Mouse (Mus musculus): ENCODE results near the gene Hs2st1.
A peak's percentile ranks its signal among the peaks of the same experiment; 100 is the strongest.

Gene Hs2st1

DNA sequence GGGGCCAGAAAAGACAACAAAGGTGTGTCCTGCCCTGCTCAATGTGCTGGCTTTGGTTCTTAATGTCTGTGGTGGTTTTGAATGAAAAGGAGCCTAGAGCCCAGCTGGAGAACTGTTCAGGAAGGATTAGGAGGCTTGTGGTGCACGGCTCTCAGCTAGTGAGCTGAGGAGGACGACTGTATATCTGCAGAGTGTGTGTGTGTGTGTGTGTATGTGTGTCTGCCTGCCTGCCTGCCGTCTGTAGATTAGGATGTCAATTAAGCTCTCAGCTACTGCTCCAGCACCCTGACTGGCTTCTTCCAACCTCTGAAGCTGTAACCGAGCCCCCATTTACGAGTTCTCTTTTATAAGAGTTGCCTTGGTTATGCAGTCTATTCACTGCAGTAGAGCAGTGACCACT lies 62.1 kb downstream of the Hs2st1 start:
- DNase-seq (ENCODE audit: low spot score in 2 of 2), result no peak

DNA sequence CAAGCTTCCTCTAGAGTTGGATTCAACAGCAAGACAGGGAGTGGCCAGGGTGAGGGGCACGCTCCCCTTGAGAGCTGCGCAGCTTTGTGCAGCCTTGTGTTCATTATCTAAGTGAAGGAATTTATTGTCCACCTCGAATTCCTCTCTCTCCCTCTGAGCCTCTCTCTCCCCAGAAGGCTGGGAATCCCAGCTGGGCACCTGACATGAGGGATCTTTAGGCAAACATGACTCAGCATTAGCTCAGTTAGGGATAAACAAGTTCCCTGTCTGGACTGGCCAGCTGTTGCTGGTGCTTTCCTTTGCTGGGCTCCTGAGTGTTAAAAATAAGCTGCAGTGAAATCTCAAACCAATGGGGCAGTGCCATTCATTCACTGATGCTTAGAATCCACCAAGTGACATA lies 63.8 kb downstream of the Hs2st1 start:
- DNase-seq (ENCODE audit: low spot score in 2 of 2), result no peak

DNA sequence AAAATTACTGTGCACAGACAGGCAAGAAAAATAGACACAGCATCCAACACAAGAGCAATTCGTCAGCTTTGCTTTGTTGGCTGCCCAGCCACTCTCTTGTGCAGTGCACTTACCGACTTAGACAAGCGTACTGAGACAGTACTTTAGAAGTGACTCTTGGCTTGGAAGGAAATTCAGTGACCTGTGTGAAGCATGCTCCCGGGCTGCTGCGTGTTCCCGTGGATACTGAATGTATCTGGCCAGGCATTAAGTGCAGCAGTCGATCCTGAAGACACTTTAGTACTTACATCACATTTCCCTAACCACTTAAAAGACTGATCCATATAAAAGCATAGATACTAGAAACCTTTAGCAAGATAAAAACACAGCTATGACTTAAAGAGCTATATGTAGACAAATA lies 68.1 kb downstream of the Hs2st1 start:
- no peak for DNase-seq (ENCODE audit: low spot score in 2 of 2)

DNA sequence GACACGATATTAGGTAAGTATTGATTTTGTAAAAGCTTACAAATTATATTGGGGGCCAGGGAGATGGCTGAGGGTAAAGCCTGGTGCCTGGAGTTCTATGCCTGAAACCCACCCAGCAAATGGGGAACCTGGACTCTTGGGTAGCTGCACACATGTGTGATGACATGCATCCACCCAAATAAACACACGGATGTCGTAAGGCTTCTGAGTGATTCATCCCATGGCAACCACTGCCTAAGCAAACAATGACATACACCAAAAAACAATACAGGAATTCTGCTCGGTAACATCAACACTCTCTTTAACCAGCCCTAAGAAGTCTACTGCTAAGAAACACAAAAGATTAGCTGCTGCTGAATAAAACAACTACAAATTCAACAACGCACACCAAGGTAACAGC lies 73.2 kb downstream of the Hs2st1 start:
- DNase-seq (ENCODE audit: low spot score in 2 of 2), result no peak

DNA sequence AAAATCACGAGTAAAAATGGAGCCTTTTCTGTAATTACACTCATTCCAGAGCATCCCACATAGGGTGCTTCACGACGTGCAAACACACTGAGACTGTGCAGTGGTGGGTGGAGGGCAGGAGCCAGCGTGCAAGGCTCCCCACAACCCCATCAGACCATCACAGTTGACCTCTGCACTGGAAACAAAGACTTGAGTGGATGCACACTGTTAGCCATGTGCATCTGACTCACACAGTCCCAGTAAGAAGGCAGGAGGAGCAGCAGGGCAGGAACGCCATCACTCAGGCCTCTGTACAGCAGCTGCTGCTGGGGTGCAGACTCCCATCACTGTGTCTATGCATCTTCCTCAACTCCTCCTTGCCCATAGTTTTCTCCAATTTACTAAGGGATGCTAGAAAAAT lies 75.1 kb downstream of the Hs2st1 start:
- DNase-seq (ENCODE audit: low spot score in 2 of 2), result no peak

DNA sequence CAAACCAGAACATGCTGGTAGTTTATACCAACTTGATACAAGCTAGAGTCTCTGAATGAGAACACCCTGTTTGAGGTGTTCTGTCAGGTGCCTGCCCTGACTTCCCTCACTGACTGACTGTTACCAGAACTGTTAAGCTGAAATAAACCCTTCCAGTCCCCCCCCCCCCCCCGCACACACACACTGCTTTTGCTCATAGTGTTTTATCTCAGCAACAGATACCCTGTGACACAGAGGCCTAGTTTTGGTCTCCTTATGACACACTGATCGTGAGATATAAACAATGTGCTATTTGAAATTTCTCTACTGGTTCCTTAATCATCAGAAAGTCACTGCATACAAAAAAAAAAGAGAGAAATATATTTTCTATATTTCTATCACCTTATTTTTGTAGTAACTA lies 81.2 kb downstream of the Hs2st1 start:
- DNase-seq (ENCODE audit: low spot score in 2 of 2), result no peak

DNA sequence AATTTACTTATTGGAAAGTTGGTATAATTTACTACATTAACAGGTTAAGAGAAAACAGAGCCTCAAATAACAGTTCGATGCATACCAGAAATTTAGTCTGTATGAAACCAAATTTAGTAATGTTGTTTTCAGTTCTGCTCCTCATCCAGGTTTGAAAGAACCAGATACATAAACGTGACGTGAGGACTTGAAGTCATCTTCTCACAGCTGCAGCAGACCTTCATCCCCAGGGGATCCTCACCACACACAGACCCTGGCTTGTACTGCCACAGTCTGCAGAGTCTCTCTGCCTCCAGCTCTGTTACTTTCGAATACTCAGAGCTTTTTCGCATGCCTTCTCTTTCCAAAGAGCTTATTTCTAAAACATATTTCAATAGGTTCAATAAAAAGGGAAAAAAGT lies 89.4 kb downstream of the Hs2st1 start:
- no peak for DNase-seq (ENCODE audit: low spot score in 2 of 2)

DNA sequence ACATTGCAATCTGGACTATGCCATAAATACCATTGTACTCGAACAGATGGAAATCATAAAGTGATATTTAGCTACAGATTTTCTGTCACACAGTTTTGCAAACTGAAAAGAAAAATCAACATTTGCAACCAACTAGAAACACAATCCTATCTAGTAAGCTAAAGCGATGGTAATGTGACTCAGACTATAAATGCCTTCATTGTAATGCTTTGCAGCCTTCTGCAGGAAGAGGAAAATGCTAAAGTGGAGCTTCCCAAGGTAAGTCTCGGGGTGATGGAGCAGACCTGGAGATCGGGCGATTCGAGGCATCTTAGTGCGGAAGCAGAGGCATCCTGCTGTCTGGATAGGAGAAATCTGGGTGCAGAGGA lies 91.6 kb downstream of the Hs2st1 start:
- no peak for DNase-seq (ENCODE audit: low spot score in 2 of 2)

DNA sequence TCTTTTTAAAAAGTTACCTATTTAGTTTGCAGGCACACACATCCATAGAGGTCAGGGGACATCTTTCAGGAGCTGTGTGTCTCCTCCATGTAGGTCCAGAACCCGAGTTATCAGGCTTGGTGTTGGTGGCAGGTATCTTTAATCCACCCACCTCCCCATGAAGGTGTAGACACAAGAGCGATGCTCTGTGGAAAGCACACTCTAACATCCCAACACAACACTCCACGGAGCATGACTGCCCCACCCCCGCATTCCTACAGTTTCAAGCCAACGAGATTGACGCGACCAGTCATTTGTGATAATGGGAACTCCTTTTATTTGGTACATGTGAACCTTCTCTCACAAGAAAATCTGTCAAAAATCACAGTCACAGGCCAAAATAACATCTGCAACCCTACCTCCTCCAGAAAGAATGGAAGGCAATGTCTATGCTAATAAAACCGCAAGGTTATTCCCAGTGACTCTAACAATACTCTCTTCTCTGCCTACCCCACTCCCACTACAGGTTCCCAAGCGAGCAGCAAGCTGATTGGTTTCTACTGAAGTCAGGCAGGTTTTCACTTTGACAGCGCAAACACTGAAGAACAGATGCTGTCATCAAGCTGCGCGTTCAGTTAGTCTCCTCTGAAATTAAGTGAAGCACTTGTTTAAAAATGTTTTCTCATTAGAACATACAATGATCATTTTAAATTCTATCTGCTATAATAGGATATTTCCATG lies 92.1 kb downstream of the Hs2st1 start:
- no peak for DNase-seq (ENCODE audit: low spot score in 2 of 2)

DNA sequence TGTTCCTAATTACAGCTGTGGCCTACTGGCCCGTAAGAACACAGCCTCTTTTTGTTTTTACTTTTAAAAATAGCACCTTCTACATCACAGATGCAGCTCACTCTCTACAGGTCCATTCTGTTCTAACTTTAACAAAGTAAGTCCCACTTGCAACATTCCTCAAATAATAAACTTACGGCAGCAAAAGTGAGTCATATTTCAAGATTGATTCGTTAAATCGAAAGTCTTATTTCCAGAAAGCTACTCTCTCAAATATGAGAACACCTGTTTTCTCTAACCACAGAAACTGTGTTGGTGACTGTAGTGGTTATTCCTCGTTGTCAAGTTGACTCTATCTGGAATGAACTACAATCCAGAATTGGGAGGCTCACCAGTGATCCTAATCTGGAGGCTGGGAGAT lies 94.1 kb downstream of the Hs2st1 start:
- no peak for DNase-seq (ENCODE audit: low spot score in 2 of 2)

DNA sequence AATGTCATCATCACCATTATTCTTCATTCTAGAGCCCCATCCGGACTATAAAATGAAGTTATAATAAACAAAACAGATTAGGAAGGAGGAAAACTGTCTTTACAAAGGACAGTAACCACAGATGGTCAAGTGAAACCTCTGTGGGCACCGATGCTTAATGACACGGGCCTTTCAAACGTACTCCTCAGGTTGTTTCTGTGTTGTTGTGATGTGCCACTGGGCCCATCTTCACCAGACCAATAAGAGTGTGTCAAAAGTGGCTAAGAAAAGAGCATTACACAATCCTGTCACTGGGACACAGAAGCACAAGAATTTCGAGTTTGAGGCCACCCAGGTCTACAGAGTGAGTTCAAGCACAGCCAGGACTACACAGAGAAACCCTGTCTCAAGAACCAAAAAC lies 95.3 kb downstream of the Hs2st1 start:
- DNase-seq (ENCODE audit: low spot score in 2 of 2), result no peak

DNA sequence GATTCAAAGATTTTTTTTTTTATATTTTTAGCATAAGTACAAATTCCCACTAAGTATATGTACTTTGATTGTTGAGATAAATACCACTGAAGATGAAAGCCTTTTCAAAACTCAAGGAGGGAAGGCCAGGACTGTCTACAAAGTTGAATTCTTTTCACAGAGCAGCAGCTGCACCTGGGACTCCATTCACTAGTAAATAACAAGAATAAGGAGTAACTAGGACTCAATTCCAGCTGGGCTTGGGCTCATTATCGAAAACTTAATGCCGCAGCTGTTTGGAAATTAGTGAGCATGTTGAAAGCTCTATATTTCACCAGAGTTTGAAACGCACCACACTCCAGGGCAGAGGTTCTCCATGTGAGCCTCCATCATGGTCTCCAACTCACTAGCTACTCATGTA lies 98.0 kb downstream of the Hs2st1 start:
- no peak for DNase-seq (ENCODE audit: low spot score in 2 of 2)

DNA sequence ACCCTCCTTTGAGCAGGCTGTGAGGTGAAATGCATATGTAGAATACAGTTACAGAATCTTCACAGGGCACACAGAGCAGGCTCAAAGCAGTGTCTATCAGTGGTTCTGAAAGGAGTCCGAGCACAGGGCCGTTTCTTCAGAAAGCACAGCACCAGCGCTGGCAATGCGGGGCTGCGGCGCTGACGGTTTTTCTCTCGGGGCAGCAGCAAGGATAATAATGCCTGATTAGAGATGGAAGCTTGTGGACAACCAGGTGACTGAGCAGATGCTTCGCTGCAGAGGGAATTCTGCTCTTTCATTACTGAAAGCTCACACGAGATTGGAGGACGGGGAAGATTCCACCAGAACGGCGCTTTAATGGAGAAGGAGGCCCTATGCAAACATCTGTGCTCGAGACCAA lies 99.1 kb downstream of the Hs2st1 start:
- no peak for DNase-seq (ENCODE audit: low spot score in 2 of 2)

DNA sequence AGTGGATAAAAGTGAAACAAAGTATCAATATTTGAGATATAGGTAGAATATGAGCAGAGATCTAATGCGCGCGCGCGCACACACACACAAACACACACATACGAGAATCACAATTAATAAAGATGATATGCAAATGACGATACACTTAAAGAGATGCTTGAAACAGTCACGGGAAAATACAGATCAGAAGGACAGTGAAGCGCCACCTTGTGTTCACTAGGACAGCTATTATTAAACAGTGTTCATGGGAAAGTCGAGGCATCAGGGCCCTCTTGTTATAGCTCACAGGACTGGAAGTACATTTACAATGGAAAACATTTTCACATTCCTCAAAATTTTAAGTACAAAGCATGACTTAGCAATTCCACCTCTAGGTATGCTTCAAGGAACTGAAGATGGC lies 102.5 kb downstream of the Hs2st1 start:
- DNase-seq (ENCODE audit: low spot score in 2 of 2), result no peak

DNA sequence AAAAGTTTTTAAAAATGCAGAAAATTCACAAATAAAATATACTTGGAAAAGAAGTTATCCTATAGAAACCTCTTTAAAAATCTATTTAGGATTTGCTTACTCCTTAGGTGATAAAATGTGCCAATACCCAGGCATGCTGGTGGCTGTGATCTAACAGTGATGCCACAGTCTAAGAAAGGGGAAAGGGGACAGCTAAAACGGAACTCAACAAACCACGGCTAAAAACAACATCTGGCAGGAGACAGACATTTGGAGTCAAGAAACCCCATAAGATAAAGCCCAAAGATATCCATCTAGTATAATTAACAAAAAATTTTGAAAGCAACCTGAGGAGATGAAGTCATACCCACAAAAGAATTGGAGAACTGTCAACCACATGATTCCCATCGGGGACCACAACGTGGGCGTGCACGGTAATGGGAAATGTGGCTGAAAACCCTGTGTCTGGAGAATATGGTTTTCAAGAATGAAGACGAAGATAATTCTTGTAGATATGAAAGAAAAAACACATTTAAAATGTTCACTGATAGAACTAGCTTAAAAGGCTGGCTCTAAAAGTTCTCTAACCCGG lies 103.8 kb downstream of the Hs2st1 start:
- DNase-seq (ENCODE audit: low spot score in 2 of 2), result no peak

DNA sequence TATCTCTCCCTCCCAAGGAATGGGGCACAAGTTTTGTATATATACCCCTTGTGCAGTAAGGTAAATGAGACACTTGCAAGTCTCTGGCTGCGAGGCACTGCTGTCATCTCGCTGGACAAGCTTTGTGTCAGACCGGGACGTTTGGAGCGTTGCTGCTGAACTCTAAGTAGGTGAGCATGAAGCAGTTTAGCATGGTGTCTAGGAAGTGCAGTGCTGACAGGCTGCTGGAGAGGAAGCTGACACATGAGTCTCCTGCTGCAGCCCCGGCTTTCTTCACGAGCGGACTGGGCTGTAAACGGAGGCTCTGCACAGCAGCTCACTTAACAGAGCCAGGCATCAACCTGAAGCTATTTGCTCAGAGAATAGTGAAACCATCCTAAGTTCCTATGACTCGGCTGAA lies 107.3 kb downstream of the Hs2st1 start:
- no peak for DNase-seq (ENCODE audit: low spot score in 2 of 2)

DNA sequence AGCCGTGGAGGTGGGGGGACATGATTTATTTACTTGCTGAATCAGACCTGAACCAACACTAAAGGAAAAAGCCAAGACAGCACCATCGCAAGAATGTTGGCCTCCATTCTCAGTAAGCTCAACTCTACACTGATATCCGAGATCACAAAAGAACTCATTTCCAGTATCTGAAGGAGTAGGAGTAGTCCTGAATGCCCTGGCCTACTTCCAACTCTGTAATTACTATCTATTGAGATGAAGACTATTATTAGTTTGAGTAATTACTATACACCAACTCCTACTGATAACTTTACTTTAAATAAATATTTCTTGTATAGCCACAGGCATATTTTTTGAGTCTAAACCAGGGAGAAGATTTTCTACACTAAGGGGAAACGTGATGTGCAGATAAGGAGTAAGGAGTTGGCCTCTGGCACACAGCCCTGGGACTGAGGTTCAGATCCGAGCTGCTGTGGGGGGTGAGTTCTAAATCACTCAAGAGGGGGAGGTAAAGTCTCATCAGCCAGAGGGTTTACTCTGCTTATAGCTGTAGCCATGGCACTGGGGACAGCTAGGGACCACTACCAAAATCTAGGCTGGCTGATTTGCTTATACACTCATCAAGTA lies 109.7 kb downstream of the Hs2st1 start:
- no peak for DNase-seq (ENCODE audit: low spot score in 2 of 2)

DNA sequence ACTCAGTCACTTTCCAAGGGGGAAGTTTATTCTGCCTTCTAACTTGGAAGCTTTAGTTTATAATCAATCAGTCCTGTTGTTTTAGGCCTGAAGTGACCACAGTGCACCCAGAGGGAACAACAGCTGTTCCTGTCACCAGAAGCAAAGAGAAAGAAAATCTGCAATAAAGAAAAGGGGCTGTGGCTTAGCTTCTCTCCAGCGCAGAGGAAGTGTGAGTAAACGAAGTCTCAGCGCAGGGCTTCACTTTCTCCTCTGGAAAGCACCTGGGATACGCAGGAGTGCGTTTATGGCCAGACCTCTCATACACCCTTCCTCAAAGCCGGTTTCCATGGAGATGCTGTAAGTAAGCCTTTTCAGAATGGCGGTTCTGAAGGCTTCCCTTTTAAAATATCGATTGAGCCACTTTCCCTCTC lies 110.7 kb downstream of the Hs2st1 start:
- DNase-seq (ENCODE audit: low spot score in 2 of 2), result no peak

DNA sequence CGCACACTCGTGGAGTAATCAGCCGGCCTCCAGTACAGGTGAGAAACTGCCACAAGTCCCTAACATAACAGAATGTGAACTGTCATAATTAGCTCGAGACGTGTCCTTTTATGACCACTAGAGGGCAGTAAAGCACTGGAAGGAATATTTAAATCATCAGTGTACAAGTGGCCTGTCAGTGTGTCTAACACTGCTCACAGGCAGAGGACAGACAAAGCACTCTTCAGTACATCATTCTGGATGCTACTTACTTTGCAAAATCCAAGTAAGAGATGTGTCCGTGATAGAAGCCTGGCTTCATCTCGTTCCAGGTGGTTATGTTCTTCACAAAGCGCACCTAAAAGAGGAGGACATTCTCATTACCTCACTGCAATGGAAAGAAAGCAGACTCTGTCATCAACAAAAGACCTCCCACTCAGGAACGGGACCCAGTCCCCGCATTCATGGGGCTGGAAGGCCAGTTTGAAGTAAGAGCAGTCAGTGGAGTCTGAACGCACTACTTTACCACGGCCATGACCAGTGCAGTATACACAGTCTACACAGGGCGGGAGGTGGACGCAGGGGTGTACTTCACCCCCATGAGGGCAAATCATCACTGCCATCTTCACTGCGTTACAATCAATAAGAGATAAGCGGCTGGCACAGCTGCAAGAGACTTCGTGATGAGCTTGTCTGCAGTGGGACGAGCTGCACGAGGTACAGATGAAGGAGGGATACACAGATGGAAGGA lies 116.1 kb downstream of the Hs2st1 start:
- DNase-seq (ENCODE audit: low spot score in 2 of 2), result peak in 1 of 2 experiments; percentile 24

DNA sequence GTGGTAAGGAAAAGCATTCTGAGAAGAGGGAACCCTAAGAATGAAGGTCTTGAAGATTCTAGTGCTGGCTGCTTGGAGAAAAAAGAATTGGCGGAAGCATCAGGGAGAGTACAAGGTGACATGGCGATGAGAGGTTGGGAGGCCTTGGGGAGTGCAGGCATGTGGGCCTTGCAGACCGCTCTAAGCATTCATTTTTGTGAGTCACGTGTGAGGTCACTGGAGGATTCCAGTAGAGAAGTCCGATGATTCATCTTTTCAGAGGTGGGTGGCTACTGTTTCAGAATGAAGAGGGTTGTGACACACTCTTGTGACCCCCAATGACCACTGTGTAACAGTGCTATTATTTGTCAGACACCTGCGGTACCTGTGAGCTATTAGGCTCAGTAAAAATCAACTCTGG lies 121.0 kb downstream of the Hs2st1 start:
- no peak for DNase-seq (ENCODE audit: low spot score in 2 of 2)

DNA sequence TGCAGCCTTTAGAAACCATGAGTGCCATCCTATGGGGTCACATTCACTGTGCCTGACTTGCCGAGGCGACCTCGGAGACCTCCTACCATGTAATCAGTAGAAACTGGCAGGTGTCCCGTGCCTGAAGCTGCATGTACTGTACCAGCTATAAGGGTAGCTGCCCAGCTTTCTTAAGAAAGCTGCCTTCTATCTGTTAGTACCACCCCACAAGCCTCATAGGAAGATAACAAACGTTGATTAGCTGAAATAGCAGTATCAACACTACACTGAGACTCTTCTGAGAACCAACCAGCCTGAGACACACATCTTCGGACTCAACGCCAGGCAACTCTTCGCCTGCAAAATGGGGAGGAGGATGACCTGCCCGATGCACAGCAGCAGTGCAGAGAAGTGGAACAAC lies 122.1 kb downstream of the Hs2st1 start:
- no peak for DNase-seq (ENCODE audit: low spot score in 2 of 2)

DNA sequence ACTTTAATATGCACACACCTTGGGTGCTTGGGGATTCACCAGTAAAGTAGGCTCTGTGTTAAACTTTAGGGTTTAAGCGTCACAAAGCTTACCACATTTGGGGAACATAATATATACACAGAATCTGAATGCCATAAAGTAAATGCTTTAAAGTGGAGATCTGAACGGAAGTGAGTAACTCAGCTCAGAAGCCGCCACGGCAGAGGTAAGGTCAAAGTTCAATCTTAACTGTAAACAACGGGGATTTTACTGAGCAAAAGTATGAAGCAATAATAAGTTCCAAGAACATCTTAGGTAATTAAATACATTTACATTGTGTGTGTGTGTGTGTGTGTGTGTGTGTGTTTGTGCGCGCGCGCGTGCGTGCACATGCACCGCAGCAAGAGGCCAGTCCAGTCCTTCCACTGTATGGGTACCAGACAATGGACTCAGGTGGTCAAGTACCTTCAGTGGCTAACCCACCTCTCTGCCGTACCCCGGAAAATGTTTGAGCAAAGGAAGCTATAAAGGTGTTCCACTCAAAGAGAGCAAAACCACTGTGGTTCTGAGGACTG lies 123.8 kb downstream of the Hs2st1 start:
- DNase-seq (ENCODE audit: low spot score in 2 of 2), result no peak
